Mouse (Mus musculus): ENCODE data around the gene Cela3a.

Gene Cela3a

DNA sequence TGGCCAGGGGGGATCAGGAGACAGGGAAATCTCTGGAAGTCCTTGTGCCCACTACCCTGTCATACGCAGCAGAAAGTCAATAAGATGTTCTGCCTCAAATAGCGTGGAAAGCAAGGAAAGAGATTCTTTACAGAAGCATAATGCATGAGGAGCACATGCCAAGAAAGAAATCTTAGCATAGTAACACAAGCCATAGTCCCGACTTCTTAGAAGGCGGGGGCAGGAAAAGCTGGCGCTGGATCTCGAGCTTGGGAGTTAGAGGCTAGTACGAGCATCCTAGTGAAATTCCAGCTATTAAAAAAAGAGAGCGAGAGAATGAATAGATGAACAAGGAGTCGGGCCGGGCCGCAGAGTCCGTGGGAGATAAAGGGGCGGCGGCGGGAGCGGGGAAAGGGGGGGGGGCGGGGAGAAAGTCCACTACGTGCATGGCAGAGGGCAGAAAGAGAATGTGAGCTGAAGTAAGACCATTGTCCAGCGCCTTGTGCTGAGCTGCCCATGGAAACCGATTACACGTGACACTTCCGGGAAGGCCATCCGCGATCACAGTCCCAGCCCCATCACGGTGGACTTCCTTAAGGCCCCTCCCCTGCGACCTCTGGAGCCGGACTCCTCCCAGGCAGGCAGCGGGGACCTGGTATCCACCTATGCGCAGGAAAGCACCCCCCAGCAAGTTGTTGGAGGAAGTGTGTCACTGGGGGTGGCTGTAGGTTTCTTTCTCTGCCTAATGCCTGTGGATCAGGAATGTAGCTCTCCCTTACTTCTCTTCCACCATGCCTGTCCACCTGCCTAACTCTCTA, 39.4 kb downstream of the Cela3a start:
- DNase-seq = peak; percentile 79

DNA sequence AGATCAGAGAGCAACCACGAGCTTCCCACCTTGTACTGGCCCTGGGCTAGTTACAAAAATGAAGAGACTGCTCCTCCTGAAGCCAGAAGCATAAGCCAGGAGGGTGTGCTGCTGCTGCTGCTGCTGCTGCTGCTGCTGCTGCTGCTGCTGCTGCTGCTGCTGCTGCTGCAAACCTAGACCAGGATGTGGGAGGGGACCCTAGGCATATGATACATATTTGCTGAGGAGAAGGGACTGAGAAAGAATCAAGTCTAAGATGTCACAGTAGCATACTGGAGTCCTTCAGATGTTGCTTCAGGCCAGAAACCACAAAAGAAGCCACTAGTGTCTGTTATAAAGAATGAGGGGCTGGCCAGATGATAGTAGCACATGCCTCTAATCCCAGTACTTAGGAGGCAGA, 41.4 kb downstream of the Cela3a start:
- no peak for DNase-seq

DNA sequence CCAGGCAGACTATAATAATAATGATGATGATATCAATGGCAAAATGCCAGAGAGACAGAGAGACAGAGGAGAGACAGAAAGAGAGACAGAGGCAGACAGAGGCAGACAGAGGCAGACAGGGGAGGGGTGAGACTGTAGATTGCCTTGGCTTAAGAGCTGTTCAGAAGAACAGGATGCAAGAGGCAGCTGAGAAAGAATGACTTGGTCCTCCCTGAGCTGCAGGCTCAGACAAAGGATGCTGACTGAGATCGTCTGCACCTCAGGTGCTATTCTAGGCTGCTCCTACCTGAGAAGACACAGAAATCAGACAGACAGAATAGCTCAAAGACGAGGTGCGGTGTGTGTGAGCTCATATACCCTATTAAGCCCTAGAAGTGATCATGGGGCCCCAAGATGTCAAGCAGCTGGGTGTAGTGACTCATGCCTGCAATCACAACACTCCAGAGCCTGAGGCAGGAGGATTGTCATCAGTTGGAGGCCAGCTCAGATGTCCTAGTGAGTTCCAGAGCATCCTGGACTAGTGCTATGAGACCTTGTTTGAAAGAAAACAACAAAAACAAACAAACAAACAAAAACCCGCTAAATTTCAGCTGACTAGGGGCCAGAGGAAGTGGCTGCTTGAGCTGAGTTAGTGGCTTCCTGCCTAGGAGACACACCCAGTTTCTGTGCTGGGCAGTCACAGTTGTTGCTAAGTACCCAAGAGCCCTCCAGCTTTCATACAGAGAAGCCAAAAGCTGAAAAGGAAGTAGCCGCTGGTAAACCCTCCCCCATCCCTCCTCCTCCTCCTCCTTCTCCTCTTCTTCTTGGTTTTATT, 42.1 kb downstream of the Cela3a start:
- DNase-seq = peak; percentile 52 to 64

DNA sequence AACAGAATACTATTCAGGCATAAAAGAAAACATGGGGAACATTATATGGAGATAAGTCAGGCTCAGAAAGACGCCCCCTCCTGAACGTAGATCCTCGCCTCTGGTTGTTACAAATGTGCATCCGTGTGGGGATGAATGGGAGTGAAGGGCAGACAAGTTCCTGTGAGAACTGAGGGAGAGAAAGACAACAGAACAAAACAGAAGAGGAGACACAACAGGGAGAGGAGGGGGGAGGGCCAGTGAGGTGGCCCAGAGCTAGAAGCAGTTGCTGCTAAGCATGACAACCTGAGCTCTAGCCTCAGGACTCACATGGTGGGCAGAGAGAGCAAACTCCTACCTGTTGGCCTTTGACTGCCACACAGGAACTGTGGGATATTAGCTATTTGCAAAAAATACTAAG, 43.5 kb downstream of the Cela3a start:
- DNase-seq = no peak

DNA sequence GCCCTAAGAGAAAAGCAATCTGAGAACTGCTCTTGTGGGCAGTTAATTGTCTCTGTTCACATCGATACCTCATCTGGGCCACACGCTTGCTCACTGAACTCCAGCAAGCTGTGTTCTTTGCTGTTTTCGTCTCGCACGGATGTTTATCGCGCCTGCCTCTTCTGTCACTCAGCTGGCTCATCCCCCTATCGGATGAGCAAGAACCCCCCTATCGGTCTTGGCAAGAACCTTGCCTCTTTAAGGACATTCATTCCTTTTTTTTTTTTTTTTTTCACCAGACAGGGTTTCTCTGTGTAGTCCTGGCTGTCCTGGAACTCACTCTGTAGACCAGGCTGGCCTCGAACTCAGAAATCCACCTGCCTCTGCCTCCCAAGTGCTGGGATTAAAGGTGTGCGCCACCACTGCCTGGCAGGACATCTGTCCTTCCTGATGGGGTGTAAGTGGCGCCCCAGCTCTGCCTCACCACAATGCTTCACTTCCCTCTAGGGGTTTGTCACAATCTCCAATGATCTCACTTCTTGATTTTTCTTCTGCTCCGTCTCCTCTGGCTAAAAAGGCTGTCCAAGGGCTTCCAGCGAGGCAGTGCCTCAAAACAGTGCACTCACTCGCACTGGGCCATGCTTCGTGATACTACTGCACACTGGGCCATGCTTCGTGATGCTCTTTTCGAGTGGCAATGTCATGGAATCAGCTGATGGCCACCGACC, 44.1 kb downstream of the Cela3a start:
- no peak for DNase-seq

DNA sequence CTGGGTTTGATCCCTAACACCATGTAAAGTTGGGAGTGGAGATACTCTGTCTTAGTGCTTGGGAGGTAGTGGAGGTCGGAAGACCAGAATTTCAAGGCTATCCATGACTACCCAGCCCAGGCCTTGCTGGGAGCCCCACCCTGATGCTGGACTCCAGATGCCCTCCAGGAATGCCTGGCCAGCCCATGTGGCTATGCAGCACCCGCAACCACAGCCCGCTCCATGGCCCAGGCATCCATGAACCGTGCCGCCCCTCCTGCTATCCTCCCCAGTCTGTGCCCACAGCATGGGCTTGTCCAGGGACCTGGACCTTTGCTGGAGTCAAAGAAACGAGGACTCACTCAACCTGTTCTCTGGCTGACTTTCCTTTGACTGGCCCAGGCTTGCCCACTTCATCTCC, 44.8 kb downstream of the Cela3a start:
- no peak for DNase-seq

DNA sequence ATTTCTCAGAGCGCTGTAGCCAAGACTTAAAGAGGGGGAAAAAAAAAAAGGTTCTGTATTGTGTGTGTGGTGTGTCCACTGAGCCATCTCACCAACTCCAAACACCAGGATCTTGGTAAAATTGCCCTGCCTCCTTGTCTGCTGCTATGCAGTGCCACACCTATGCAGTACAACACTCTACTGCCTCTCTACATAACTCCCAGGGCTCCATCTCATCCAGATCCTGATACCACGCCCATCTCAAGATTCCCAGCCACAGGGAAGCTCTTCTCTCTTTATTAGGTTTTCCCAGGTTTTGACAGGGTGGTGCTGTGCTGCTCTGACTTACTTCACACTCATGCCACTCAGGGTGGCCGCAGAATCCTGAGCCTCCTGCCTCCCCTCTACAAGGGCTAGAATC, 48.6 kb downstream of the Cela3a start:
- no peak for DNase-seq

DNA sequence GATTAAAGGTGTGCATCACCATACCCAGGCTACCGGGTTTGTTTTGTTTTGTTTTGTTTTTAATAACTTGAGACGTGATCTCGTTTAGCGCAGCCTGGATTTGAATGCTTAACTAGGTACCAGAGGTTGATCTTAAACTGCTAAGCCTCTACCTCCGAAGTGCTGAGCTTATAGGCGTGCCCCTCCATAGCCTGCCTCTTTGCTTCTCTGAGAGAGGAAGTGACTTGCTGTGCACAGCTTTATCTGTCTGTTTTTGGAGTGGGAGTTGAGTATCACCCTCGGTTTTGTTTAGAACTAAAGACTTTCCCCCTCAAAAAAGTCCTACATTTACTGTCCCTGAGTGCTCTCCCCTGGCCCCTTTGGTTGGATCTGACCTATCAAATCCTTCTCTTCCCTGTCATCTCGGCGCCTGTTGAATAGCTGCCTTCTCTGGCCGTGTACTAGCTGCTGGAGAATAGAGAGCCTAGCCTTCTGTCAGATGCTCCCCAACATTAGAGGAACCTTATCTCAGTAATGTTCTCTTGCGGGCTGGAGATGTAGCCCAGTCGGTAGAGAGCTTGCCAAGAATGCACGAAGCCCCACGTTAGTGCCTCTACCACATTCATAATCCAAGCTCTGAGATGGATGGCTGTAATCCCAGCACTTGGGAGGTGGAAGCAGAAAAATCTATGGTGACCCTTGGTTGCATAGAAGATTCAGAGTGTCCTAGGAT, 51.1 kb downstream of the Cela3a start:
- DNase-seq = no peak

DNA sequence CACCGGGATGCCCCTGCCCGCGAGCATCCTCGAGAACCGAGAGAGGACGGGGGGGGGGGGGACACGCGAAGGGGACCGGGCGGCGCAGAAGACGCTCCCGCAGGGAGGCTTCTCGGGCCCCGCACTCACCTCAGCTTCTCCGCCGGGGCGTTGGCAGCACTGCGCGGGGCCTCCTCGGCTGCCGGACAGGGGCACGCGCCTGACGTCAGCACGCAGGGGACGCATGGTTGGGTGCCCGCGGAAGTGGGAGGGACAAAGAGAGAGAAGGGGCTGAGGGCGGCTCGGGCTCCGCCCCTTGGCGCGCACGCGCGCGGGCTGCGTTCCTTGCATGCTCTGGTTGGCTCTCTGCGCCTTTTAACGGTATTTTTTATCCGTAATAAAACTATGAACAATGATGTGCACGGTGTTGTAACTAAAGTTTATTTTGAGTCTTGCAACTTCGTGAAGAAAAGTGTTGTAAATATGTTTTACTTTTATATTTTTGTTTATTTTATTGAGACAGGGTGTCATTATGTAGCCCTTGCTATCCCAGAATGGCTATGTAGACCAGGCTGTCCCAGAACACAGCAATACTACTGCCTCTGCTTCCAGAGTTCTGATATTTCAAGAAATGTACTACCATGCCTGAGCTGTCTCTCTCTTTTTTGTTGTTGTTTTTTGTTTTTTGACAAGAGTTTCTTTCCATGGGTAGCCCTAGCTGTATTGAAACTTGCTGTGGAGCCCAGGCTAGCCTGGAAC, 51.9 kb downstream of the Cela3a start, which contains the start of gene Cdc42:
Cdc42 (minus strand) TSS at position 204 of the 738 bp plus-strand sequence.
- DNase-seq = peak; percentile 98 to 99

DNA sequence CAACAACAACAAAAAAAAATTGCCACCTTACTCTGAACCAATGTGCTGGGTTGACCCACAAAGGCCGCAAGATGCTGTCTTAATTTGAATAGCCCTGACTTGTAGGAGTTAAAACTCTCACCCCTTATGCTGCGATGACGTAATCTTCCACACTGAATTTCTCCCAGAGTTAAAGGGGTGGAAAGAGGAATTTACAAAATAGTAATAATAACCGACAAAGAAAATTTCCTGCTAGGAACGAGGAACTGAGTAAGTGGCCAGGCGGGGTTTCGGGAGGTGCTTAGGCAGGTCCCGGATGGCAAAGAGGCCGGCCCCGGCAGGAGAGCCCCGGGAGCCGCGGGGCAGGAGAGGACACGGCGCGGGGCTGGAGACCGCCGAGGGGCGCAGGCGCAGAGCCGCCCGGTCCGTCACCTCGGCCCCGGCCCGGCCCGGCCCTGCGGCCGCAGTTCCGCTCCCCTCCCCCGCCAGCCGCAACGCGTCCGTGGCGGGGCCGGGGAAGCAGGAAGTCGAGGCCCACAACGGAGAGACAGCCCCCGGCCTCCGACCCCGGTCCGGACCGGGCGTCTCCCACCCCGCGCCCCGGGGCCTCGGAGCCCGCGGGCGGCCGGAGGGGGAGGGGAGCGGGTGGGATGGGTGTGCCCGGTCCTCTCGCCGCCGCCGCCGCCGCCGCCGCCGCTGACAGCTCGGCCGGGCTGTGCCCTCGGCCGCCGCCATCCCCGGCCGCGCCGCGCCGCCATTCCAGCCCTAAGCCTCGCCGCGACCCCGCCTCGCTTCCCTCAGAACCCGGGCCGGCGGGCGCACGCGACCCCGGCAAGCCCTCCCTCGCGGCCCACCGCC, 52.7 kb downstream of the Cela3a start:
- peak; percentile 66 to 88 for DNase-seq

Data from kidney, postnatal 36 days (tissue).